Mouse (Mus musculus) telencephalon, adult 2 months (tissue): ENCODE measurements around the gene Siglecg.
A peak's percentile ranks its signal among the peaks of the same experiment; 100 is the strongest.
"Not testable (repeated sequence)": the region's sequence is repeated elsewhere in the genome, so short reads cannot be mapped to it uniquely, and the experiment has no call there.

Experiments used
- DNase-seq: peaks from one replicate; pipeline ENCODE4 v3.0.0-alpha.2; 2011; ENCODE audit warnings: low read depth, low spot score

Gene Siglecg

DNA sequence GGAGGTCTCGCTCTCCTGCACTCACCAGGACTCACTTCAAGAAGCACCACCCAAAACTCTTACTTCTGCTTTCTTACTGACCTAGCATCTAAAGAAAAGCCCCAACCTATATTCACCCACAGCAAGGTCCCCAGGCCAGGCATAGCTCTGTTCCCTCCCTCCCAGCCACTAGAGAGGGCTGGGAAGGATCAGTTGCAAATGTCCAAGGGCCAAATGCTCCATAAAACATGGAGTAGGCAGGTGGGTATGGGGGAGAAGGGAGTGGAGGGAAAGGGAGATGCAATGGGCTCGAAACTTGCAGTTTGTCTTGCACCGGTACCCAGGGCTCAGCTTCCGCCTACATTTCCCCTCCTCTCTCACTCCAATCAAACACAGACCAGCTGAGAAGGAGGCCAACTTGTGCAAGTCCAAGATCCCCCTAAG, at the start of gene Siglecg:
Siglecg (plus strand) TSS at position 74 of the 423 bp plus-strand sequence.
- no peak for DNase-seq

DNA sequence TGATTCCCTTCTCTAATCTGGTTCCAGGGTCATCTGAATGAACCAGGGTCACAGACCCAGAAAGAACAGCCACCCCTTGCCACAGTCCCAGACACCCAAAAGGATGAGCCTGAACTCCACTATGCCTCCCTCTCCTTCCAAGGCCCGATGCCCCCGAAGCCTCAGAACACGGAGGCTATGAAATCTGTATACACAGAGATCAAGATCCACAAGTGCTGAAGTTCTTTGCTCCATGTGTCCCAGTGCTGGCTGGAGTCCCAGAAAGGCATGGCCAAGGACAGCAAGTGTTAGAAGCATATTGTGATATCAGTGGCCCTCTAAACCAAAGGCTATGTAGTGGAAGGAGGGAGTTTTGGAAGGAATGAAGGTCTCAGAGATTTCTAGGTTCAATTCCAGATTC, 49.4 kb upstream of the Siglecg start:
- no peak for DNase-seq

GRCm38 (mm10) chr7:43361442-43361841, 46.6 kb upstream of the Siglecg start:
- no peak for DNase-seq

DNA sequence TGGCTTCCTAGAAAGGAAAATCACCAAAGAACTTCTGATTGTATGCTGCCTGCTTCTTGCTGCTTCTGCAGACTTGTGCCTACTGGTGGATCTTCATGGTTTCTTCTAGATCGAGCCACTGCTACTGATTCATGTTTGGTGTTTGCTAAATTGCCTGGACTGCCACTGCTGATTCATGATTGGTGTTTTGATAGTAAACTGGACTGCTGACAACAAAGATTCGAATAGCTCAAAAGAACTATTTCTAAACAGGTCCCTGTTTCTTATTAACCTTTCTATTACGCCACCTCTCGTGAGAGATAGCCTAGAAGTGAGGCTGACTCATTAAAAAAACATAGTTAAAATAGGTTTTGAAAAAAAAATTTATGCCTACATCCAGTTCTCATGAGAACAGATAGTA, 46.0 kb upstream of the Siglecg start:
- DNase-seq: no peak

GRCm38 (mm10) chr7:43378226-43378625, 29.8 kb upstream of the Siglecg start:
- DNase-seq: no peak

- DNase-seq: no peak
These were observed 15.5 kb upstream of the Siglecg start for GRCm38 (mm10) chr7:43392349-43393121.

GRCm38 (mm10) chr7:43399501-43399900, 8.5 kb upstream of the Siglecg start:
- DNase-seq: no peak

DNA sequence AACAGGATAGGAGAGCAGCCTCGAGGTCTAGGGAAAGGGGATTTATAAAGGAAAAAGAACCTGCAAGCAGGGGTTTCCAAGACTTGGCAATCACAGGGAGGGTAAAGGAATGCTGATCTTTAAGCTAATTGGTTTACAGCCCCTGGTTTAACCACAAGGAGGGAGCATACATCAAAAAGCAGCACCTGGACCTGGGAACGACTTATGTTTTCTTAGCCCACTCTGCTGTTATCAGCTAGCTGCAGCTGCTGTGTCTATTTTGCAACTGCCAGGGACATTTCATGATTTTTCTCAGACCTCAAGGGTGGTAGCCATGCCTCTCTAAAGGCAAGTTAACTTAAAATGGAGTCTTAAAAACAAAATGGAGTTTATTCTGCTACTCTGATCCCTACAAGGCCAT, 5.3 kb upstream of the Siglecg start:
- DNase-seq: no peak

GRCm38 (mm10) chr7:43407573-43407972, 431 bp upstream of the Siglecg start:
- DNase-seq: no peak

- no peak for DNase-seq
These were observed 1.1 kb downstream of the Siglecg start for GRCm38 (mm10) chr7:43409084-43409483.

- not testable (repeated sequence) for DNase-seq
These were observed 3.7 kb downstream of the Siglecg start for GRCm38 (mm10) chr7:43411724-43412123.

DNA sequence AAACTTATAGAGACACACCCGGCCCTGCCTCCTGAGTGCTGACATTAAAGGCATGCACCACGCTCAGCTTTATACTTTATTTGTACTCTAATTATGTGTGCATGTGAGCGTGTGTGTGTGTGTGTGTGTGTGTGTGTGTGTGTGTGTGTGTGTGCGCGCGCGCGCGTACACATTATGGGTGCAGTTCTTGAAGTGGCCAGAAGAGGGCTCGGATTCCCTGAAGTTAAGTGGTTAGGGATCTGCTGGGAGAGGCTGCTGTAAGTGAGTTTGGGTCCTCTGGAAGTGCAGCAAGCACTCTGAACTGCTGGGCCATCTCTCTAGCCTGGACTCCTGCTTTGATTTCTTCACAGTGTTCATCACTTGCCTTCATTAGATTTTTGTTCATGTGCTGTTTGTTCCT, 9.3 kb downstream of the Siglecg start:
- DNase-seq: no peak

- peak; percentile 31 for DNase-seq
These were observed 15.1 kb downstream of the Siglecg start for GRCm38 (mm10) chr7:43422995-43423617.

DNA sequence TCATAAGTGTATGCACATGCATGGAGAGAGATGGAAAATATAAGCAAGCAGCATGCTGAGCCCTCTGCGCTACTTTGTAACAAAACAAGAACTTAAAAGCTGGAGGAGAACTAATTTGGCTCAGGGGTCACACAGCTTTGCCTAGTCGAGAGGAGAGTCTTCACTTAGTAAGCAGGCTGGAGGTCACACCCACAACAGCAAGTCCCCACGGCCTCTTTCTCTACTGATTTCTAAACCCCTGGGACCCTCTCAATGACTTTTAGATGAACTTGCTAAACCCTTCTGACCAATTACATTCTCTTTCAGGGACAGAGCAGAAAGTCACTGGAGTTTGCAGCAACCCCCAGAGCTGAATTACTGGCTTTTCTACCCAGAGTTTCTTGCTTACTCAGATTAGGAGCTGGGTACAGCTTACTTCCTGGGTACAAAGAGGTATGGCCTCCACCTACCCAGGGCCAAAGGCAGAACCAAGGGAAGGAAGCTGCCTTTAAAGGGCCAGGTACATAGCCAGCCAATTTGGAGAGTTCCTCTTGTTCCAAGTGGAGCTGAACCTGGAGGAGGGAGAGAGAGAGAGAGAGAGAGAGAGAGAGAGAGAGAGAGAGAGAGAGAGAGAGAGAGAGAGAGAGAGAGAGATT, 16.1 kb downstream of the Siglecg start:
- no peak for DNase-seq

- no peak for DNase-seq
These were observed 19.4 kb downstream of the Siglecg start, which contains the start of gene Lim2 for GRCm38 (mm10) chr7:43427406-43427805. TSS of gene Lim2 (plus strand) at chr7:43427670.

DNA sequence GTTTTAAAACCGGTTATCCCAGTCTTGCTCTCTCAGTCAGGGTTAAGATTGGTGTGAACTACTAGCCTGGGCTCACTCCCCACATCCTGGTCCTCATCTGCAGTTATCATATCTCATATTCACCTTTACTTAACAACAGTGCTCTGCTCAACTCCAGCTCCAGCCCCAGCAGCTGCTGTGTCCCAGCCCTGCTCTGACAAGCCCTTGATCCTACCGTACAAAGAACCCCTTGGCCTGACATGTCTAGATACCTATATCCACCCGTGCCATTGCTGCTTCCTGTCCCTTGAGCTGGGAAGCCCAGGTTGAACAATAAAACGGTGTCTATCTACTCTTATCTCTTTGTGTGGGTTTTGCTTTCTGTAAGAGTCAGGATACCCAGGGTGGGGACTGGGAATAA, 21.5 kb downstream of the Siglecg start:
- no peak for DNase-seq

DNA sequence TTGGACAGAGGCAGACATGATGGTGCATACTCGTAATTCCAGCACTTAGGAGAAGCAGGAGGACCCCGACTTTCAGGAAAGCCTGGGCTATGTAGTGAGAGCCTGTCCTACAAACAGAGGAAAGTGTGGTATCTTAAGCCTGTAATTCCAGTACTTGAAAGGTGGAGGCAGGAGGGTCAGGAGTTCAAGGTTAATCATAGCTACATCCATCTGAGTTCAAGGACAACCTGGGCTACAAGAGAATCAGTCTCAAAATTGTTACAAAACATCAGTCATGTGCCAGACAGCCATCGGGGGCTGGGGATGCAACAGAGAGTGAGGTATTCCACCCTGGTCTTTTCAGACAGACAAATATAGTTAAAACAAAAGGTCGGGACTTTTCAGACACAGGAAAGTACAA, 24.9 kb downstream of the Siglecg start:
- no peak for DNase-seq

- DNase-seq: no peak
These were observed 26.7 kb downstream of the Siglecg start for GRCm38 (mm10) chr7:43434676-43435075.

DNA sequence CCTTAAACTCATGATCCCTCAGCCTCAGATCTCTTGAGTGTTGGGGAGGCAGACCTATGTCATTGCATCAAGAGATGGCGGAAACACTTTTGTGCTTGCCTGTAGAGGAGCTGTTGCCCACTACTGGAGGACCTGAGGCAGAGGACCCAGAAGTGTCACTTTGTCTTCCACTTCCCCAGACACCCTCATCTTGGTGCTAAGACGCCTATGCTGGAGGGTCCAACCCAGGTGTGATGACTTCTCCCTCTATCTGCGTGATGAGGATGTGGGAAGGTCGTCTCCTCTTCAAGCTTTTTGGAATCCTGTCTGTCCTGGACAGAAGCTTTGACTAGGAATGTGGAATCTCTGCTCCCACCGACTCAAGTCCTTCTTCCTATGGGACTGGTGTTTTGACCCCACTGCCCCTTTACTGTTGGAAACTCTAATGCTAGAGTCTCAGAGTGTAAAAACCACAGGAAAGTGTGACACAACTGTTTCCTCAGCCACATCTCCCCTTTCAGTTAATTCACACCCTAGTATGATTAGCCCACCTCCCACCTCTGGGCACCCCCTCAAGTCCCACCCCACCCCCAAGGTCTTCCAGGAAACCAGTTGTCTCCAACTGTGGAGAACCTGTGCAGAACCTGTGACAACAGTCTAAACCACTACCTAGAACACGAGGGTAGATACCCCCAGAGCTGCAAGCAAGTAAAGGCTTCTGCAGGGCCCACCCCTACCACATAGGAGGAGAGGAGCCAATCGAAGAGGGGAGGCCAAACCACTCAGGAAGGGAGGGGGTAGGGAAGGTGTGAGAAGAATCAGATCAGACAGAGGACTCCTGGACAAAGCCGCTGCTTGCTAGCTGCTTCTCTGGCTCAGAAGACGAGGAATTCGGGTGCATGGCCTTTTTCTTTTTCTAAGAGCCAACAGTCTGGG, 28.6 kb downstream of the Siglecg start, which contains the start of gene Nkg7:
Nkg7 (plus strand) TSS at position 733 of the 915 bp plus-strand sequence.
- DNase-seq: no peak

- DNase-seq: no peak
These were observed 30.6 kb downstream of the Siglecg start for GRCm38 (mm10) chr7:43438611-43439010.

GRCm38 (mm10) chr7:43440482-43440881, 32.5 kb downstream of the Siglecg start, which contains the start of gene Cldnd2:
TSS of gene Cldnd2 (plus strand) at chr7:43440782.
- no peak for DNase-seq
